Mouse (Mus musculus) Patski (cell line): ENCODE data around the gene Kifc3. TPM values are rescaled to one million over a fixed set of nuclear protein-coding genes. Genes with fewer than 3 reads are reported as not detected.
"Not testable (repeated sequence)": the region's sequence is repeated elsewhere in the genome, so short reads cannot be mapped to it uniquely, and the experiment has no call there.

ENCODE experiments used
- ATAC-seq: fragments of 100-300 bp; one replicate; pipeline ENCODE4 v1.8.0; 2021
- CTCF ChIA-PET: fragments of 350-600 bp; sonication (Branson Sonifier 250); formaldehyde crosslinking; loops from one replicate; lab custom pipeline; 2022; ENCODE audit warnings: inconsistent platforms; lab: Charles Lee
- POLR2A ChIA-PET: fragments of 350-600 bp; sonication (Branson Sonifier 250); formaldehyde crosslinking; loops from one replicate; lab custom pipeline; 2022; ENCODE audit warnings: antibody characterized with exemption, inconsistent platforms; lab: Charles Lee
- DNase-seq: peaks from one replicate; pipeline ENCODE4 v3.0.0-alpha.2; 2011; ENCODE audit warnings: low read depth, low spot score
- H3K27me3 ChIP-seq: fragments of 371-371 bp; one replicate; pipeline ENCODE4 v1.5.1; 2021
- CTCF ChIP-seq: fragments of 100-300 bp; IDR thresholded peaks from one replicate; pipeline ENCODE4 v1.5.1; 2021
- in situ Hi-C: fragments of 300-500 bp; cut with MboI; formaldehyde crosslinking; loops from 3 replicates; pipeline ENCODE4 v1.11.1; 2018; ENCODE audit warnings: low pct_unique_long_range_greater_than_20kb, mixed read lengths
- polyA plus RNA-seq: library from polyadenylated mRNA; unstranded; gene quantifications from one replicate; pipeline ENCODE4 v1.2.3, GENCODE M21; 2021

The Kifc3 gene
- polyA plus RNA-seq = 158 TPM

GRCm38 (mm10) chr8:95202649-95203275 is at the start of gene Kifc3:
Gene Kifc3 (minus strand): TSS chr8:95202812.
- no peak for TF ChIP-seq CTCF
- ATAC-seq = no peak
- ChIA-PET CTCF (interaction anchor here (1.0 to 2.7 kb wide), 9 partner anchors 13 to 110 kb away, joined by 3 to 7 read pairs (median 4); no protein-coding TSS in a partner anchor), POLR2A (interaction anchor here (0.7 kb wide), 1 partner anchor 682 kb away, joined by 3 read pairs; no protein-coding TSS in a partner anchor)
- H3K27me3 ChIP-seq = no peaks in the 10 kb centered on the region
- no peak for DNase-seq
- in situ Hi-C loops = loop anchor here (5.0 to 10.0 kb wide), 3 partner anchors 68 to 260 kb away; no protein-coding TSS in a partner anchor

- ChIA-PET POLR2A (no interaction called here), CTCF (no interaction called here)
- ATAC-seq = no peak
Measured at GRCm38 (mm10) chr8:95252056-95252455, 49.4 kb upstream of the Kifc3 start.

GRCm38 (mm10) chr8:95249847-95250246 is 47.2 kb upstream of the Kifc3 start:
- ChIA-PET CTCF (interaction anchor here (0.9 kb wide), 1 partner anchor 8 kb away, joined by 3 read pairs; no protein-coding TSS in a partner anchor), POLR2A (no interaction called here)
- no peak for ATAC-seq
- no peak for TF ChIP-seq CTCF
- in situ Hi-C loops = loop anchor here (10.0 kb wide), 1 partner anchor 185 kb away; the partner anchor contains the start of gene Cfap20
- no peak for DNase-seq
- H3K27me3 ChIP-seq = peaks cover 5% of the 10 kb centered on the region

More at GRCm38 (mm10) chr8:95252056-95252455, 49.4 kb upstream of the Kifc3 start:
- no peak for TF ChIP-seq CTCF
- in situ Hi-C loops = loop anchor here (10.0 kb wide), 1 partner anchor 183 kb away; the partner anchor contains the start of gene Cfap20
- no peak for DNase-seq
- peaks cover 5% of the 10 kb centered on the region for H3K27me3 ChIP-seq

- ChIA-PET CTCF (no interaction called here), POLR2A (no interaction called here)
- in situ Hi-C loops = no loop called here
- DNase-seq (no peak), ATAC-seq (no peak)
- H3K27me3 ChIP-seq = peaks cover 5% of the 10 kb centered on the region
- no peak for TF ChIP-seq CTCF
Measured at GRCm38 (mm10) chr8:95247277-95247676, 44.7 kb upstream of the Kifc3 start.

- ATAC-seq (no peak), DNase-seq (no peak)
- ChIA-PET CTCF (interaction anchor here (0.9 kb wide), 1 partner anchor 10 kb away, joined by 3 read pairs; no protein-coding TSS in a partner anchor), POLR2A (interaction anchor here (0.6 kb wide), 1 partner anchor 50 kb away, joined by 5 read pairs; no protein-coding TSS in a partner anchor)
- peaks cover 5% of the 10 kb centered on the region for H3K27me3 ChIP-seq
- no peak for TF ChIP-seq CTCF
- in situ Hi-C loops = no loop called here
Measured at GRCm38 (mm10) chr8:95245180-95245579, 42.6 kb upstream of the Kifc3 start.

- DNase-seq = no peak
- no peak for ATAC-seq
- in situ Hi-C loops = no loop called here
- H3K27me3 ChIP-seq = peaks cover 5% of the 10 kb centered on the region
- CTCF ChIA-PET = no interaction called here
- POLR2A ChIA-PET = no interaction called here
- no peak for TF ChIP-seq CTCF
Measured at GRCm38 (mm10) chr8:95243853-95244252, 41.2 kb upstream of the Kifc3 start.

GRCm38 (mm10) chr8:95242826-95243571 is 40.4 kb upstream of the Kifc3 start:
- ChIA-PET CTCF (no interaction called here), POLR2A (interaction anchor here (0.6 kb wide), 1 partner anchor 1780 kb away, joined by 10 read pairs; no protein-coding TSS in a partner anchor)
- no peak for ATAC-seq
- in situ Hi-C loops = no loop called here
- no peak for TF ChIP-seq CTCF
- no peak for DNase-seq
- H3K27me3 ChIP-seq = no peaks in the 10 kb centered on the region

GRCm38 (mm10) chr8:95242099-95242825 is 39.6 kb upstream of the Kifc3 start:
- in situ Hi-C loops = no loop called here
- POLR2A ChIA-PET = interaction anchor here (0.6 kb wide), 1 partner anchor 1780 kb away, joined by 10 read pairs; no protein-coding TSS in a partner anchor
- TF ChIP-seq CTCF = no peak
- no peaks in the 10 kb centered on the region for H3K27me3 ChIP-seq
- DNase-seq (no peak), ATAC-seq (no peak)
- CTCF ChIA-PET = interaction anchor here (1.3 kb wide), 1 partner anchor 8 kb away, joined by 3 read pairs; no protein-coding TSS in a partner anchor

GRCm38 (mm10) chr8:95235683-95236082 is 33.1 kb upstream of the Kifc3 start:
- no peak for ATAC-seq
- in situ Hi-C loops = loop anchor here (10.0 kb wide), 1 partner anchor 291 kb away; no protein-coding TSS in a partner anchor
- TF ChIP-seq CTCF = peak; percentile 78
- ChIA-PET CTCF (interaction anchor here (0.7 to 4.0 kb wide), 14 partner anchors 12 to 293 kb away, joined by 3 to 14 read pairs (median 4); no protein-coding TSS in a partner anchor), POLR2A (interaction anchor here (0.6 kb wide), 1 partner anchor 43 kb away, joined by 7 read pairs; no protein-coding TSS in a partner anchor)
- no peaks in the 10 kb centered on the region for H3K27me3 ChIP-seq
- DNase-seq = no peak

- H3K27me3 ChIP-seq, POLR2A ChIA-PET, ATAC-seq, DNase-seq: not testable (repeated sequence)
- CTCF ChIA-PET = interaction anchor here (1.3 to 2.3 kb wide), 2 partner anchors 10 to 25 kb away, joined by 3 to 8 read pairs; no protein-coding TSS in a partner anchor
- in situ Hi-C loops = loop anchor here (10.0 kb wide), 1 partner anchor 285 kb away; no protein-coding TSS in a partner anchor
Measured at GRCm38 (mm10) chr8:95230086-95230485, 27.5 kb upstream of the Kifc3 start.
